Mouse (Mus musculus) cerebellum, adult 2 months (tissue): ENCODE measurements around the gene Abcd3.

Experiments used
- CTCF ChIP-seq: fragments of 200-500 bp; IDR thresholded peaks from 2 replicates; pipeline ENCODE4 v1.5.1; 2011; ENCODE audit warnings: low read depth, mild to moderate bottlenecking, control low read depth, low read length, moderate library complexity, borderline replicate concordance; ENCODE audit not compliant: insufficient read depth
- POLR2A ChIP-seq: fragments of 200-500 bp; IDR thresholded peaks from 2 replicates; pipeline ENCODE4 v1.6.1; 2011; ENCODE audit warnings: low read length, control low read depth, borderline replicate concordance; ENCODE audit not compliant: insufficient read depth

- TF ChIP-seq CTCF (no peak), POLR2A (no peak)
Measured at GRCm38 (mm10) chr3:121794214-121794613, 20.9 kb downstream of the Abcd3 start.
